Mouse (Mus musculus) ES-E14 (cell line): ENCODE data around the gene Ccnjl.

Source experiments
- CHD2 ChIP-seq: IDR thresholded peaks from 2 replicates; pipeline ENCODE4 v1.6.1; 2014; ENCODE audit warnings: mild to moderate bottlenecking, low read depth, low read length, inconsistent platforms
- HCFC1 ChIP-seq: IDR thresholded peaks from 2 replicates; pipeline ENCODE4 v1.6.1; 2012; ENCODE audit warnings: low read length, inconsistent platforms, borderline replicate concordance; ENCODE audit not compliant: insufficient read depth
- ZC3H11A ChIP-seq: IDR thresholded peaks from 2 replicates; pipeline ENCODE4 v1.6.1; 2012; ENCODE audit warnings: low read depth, mild to moderate bottlenecking, inconsistent platforms, low read length, borderline replicate concordance
- ZNF384 ChIP-seq: IDR thresholded peaks from 2 replicates; pipeline ENCODE4 v1.6.1; 2012; ENCODE audit warnings: low read depth, low read length, inconsistent platforms

GRCm38 (mm10) chr11:43575376-43576151, 47.0 kb downstream of the Ccnjl start:
- TF ChIP-seq CHD2 (no peak), ZNF384 (no peak), HCFC1 (no peak), ZC3H11A (no peak)
